8 mouse cellular contexts compared by ENCODE assay signal in the genomic region with DNA sequence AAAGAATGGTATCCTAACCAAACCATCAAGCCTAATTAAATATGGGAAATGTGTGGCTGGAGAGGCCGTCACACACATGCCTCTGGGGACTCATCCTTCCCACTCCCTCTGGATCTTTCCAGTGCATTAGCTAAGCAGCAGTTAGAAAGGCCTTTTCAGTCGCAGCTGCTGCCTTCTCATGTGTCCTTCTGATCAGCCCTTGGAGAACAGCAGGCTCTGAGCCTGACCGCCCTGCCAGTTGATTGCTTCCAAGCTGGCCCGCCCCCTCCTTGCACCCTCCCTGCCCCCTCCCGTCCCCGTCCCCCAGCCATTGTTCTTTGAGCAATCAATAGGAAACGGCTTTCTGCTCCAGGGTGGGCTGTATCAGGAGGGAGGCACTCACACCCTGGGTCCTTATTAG. TPM values are rescaled to one million over a fixed set of nuclear protein-coding genes. Genes with fewer than 3 reads are reported as not detected.
DNase-seq lines count a peak whose midpoint lies in the region; ATAC-seq and TF ChIP-seq lines count a peak whose summit lies in the region.

No protein-coding gene starts in this region.

- H3K4me3 ChIP-seq in embryonic facial prominence, embryonic 15.5 days (replicated peaks): no peak overlapping the region
- H3K4me3 ChIP-seq in myocyte: no peak overlapping the region

- 15% methylated on average over 7 of the region's 7 CpGs for WGBS in embryonic facial prominence, embryonic 15.5 days

- H3K36me3 ChIP-seq in embryonic facial prominence, embryonic 15.5 days: no peaks in the 10 kb centered on the region
- H3K36me3 ChIP-seq in myocyte (ENCODE audit: control insufficient read depth, insufficient read depth): no peaks in the 10 kb centered on the region

- DNase-seq in left cerebral cortex, adult 11 months (ENCODE audit: low spot score): peak; percentile 5
- DNase-seq in left cerebral cortex, adult 9 months (ENCODE audit: low spot score in 2 of 2): no peak
- DNase-seq in heart, postnatal 25 days (ENCODE audit: low spot score): peak; percentile 5
- no peak for DNase-seq in right cerebral cortex, adult 2 months (ENCODE audit: low spot score in 2 of 2)
- DNase-seq in ovary, postnatal 36 days (ENCODE audit: low spot score): no peak

- no peak for TF ChIP-seq POLR2A in myocyte (IDR thresholded peaks at IDR 0.05; ENCODE audit: insufficient read length, low read depth)

- no peaks in the 10 kb centered on the region for H3K27me3 ChIP-seq in embryonic facial prominence, embryonic 15.5 days
- H3K27me3 ChIP-seq in myocyte (ENCODE audit: control insufficient read depth, insufficient read depth, insufficient read length): no peaks in the 10 kb centered on the region

- 0 out of 2 replicates have a peak overlapping the region, but pooled peaks have one; percentile 4 for H3K27ac ChIP-seq in embryonic facial prominence, embryonic 15.5 days (replicated peaks)

- no peaks in the 10 kb centered on the region for H3K9me3 ChIP-seq in embryonic facial prominence, embryonic 15.5 days (replicated peaks)

- H3ac ChIP-seq in myocyte (ENCODE audit: control insufficient read depth, insufficient read length): no peak overlapping the region

- intact Hi-C loops in heart, postnatal 25 days (cut with DNase I): no loop called here

- H3K9ac ChIP-seq in embryonic facial prominence, embryonic 15.5 days: no peak overlapping the region

- no peak overlapping the region for H3K4me2 ChIP-seq in embryonic facial prominence, embryonic 15.5 days (replicated peaks)
- peak overlapping the region; percentile 63 for H3K4me2 ChIP-seq in myocyte (ENCODE audit: low read depth)

- peak; percentile 85 for ATAC-seq in embryonic facial prominence, embryonic 15.5 days (ENCODE audit: insufficient number of reproducible peaks, low FRiP score, low TSS enrichment, low read depth)
- no peak for ATAC-seq in CD4-positive, CD25-positive, alpha-beta regulatory T cell, adult 4 months

- H3K4me1 ChIP-seq in embryonic facial prominence, embryonic 15.5 days: peaks cover 13% of the 10 kb centered on the region

- H3K79me2 ChIP-seq in myocyte (ENCODE audit: control insufficient read depth, insufficient read depth): no peaks in the 10 kb centered on the region

TF ChIP-seq in myocyte, 11 proteins besides CTCF, POLR2A, EP300 and RAD21:
- TF ChIP-seq MYOG (IDR thresholded peaks at IDR 0.05; ENCODE audit: control insufficient read depth in 1 of 3, insufficient read depth in 1 of 3, insufficient read length in 2 of 3, low read depth in 2 of 3): peak; percentile 61 to 87 (median 74)
- no peak for TF ChIP-seq USF1 (IDR thresholded peaks at IDR 0.05; ENCODE audit: low read depth)
- TF ChIP-seq MAX (IDR thresholded peaks at IDR 0.05; ENCODE audit: low read depth): no peak
- TF ChIP-seq TCF3 (IDR thresholded peaks at IDR 0.05; ENCODE audit: insufficient read length, low read depth): peak; percentile 44
- no peak for TF ChIP-seq REST (IDR thresholded peaks at IDR 0.05; ENCODE audit: insufficient read depth, insufficient read length)
- no peak for TF ChIP-seq POLR2AphosphoS2 (IDR thresholded peaks at IDR 0.05; ENCODE audit: insufficient read length, low read depth)
- TF ChIP-seq MYOD1 (IDR thresholded peaks at IDR 0.05; ENCODE audit: control insufficient read depth in 1 of 3, insufficient read length in 2 of 3, low read depth in 2 of 3): peak; percentile 55 to 90 (median 87)
- no peak for TF ChIP-seq CEBPB (IDR thresholded peaks at IDR 0.05; ENCODE audit: insufficient read depth, poor library complexity, severe bottlenecking)
- peak; percentile 25 for TF ChIP-seq SRF (IDR thresholded peaks at IDR 0.05; ENCODE audit: control insufficient read depth, insufficient read length, low read depth)
- no peak for TF ChIP-seq E2F4 (IDR thresholded peaks at IDR 0.05; ENCODE audit: insufficient read depth)
- peak; percentile 44 for TF ChIP-seq TCF12 (IDR thresholded peaks at IDR 0.05; ENCODE audit: insufficient read depth, poor library complexity, severe bottlenecking)

RNA-seq across cellular contexts. Expression of a gene that starts 27.7 kb away (rescaled TPM):
- polyA plus RNA-seq in embryonic facial prominence, embryonic 15.5 days (2015; fragmentation: Nextera tagmentation; extraction: Ambion mirVana): 2.2 and 3.2 TPM in 2 replicates
- total RNA-seq in heart, postnatal 25 days (2021): 100 to 1,000 TPM in 1 of 2 experiments, 10 to 100 TPM in 1; 93.5 to 103 TPM
- 6.6 TPM for polyA plus RNA-seq in myocyte (2012; fragmentation: generic; extraction: Trizol)
- under 1 TPM in 1 of 2 experiments, not detected in 1; 0.22 TPM for polyA plus RNA-seq in CD4-positive, CD25-positive, alpha-beta regulatory T cell, adult 4 months (2017; shearing (Covaris generic))

Comparison
In these comparisons a context has a peak if more than half of its experiments do, and no peak if none do; other contexts are left out.
1. DNase-seq: peak in left cerebral cortex, adult 11 months (single experiment) and heart, postnatal 25 days (single experiment); none in left cerebral cortex, adult 9 months (0 of 2), right cerebral cortex, adult 2 months (0 of 2) and ovary, postnatal 36 days (single experiment).